Mouse (Mus musculus) forebrain, postnatal 0 days (tissue): ENCODE data around the gene Fam172a. TPM values are rescaled to one million over a fixed set of nuclear protein-coding genes. Genes with fewer than 3 reads are reported as not detected.
A peak's percentile ranks its signal among the peaks of the same experiment; 100 is the strongest.

Experiments
- ATAC-seq: fragments of 200-750 bp; cut with Nextera tagmentation; 2 replicates; pipeline ENCODE4 v1.8.0; 2017; ENCODE audit warnings: mild to moderate bottlenecking, moderate library complexity
- DNase-seq: peaks from one replicate; pipeline ENCODE4 v3.0.0-alpha.2; 2015
- H3K27ac ChIP-seq: fragments of 300-500 bp; sonication (generic); 2 replicates; pipeline ENCODE4 v1.5.1; 2014; ENCODE audit warnings: low read depth, mild to moderate bottlenecking, antibody characterized with exemption, low read length, moderate library complexity, mixed read lengths
- H3K27me3 ChIP-seq: fragments of 300-500 bp; sonication (generic); 2 replicates; pipeline ENCODE4 v1.6.1; 2014; ENCODE audit warnings: mild to moderate bottlenecking, low read length, mixed read lengths; ENCODE audit not compliant: insufficient read depth
- H3K36me3 ChIP-seq: fragments of 300-500 bp; sonication (generic); 2 replicates; pipeline ENCODE4 v1.6.1; 2014; ENCODE audit warnings: mild to moderate bottlenecking, moderate library complexity; ENCODE audit not compliant: insufficient read depth
- H3K4me1 ChIP-seq: fragments of 300-500 bp; sonication (generic); 2 replicates; pipeline ENCODE4 v1.6.1; 2014; ENCODE audit warnings: antibody characterized with exemption; ENCODE audit not compliant: insufficient read depth
- H3K4me2 ChIP-seq: fragments of 300-500 bp; sonication (generic); 2 replicates; pipeline ENCODE4 v1.6.1; 2014; ENCODE audit warnings: low read depth, mild to moderate bottlenecking, moderate library complexity
- H3K4me3 ChIP-seq: fragments of 300-500 bp; sonication (generic); 2 replicates; pipeline ENCODE4 v1.5.1; 2014; ENCODE audit warnings: low read depth, low read length, mixed read lengths
- H3K9ac ChIP-seq: fragments of 300-500 bp; sonication (generic); 2 replicates; pipeline ENCODE4 v1.6.1; 2014; ENCODE audit warnings: mild to moderate bottlenecking
- H3K9me3 ChIP-seq: fragments of 300-500 bp; sonication (generic); 2 replicates; pipeline ENCODE4 v1.6.1; 2016; ENCODE audit warnings: low read length
- CTCF ChIP-seq: sonication (generic); IDR thresholded peaks from 2 replicates; pipeline ENCODE4 v1.5.1; 2016; ENCODE audit warnings: antibody characterized with exemption, control low read depth, low read depth
- WGBS: fragments of 180-500 bp; shearing (Covaris S2); extraction: QIAGEN DNeasy Blood & Tissue Kit; methylation state at CpG from one replicate; pipeline ENCODE4 v1.1.7; 2014; 5-methylcytosine and 5-hydroxymethylcytosine counted together
- polyA plus RNA-seq: library from polyadenylated mRNA; unstranded; fragments of >200 nt; fragmentation: Nextera tagmentation; extraction: Ambion mirVana; gene quantifications from 2 replicates; pipeline ENCODE4 v1.2.1, GENCODE M21; 2015
- total RNA-seq: library from RNA; depleted of rRNA; stranded (reverse); fragments of >200 nt; gene quantifications from 2 replicates; pipeline ENCODE4 v1.2.3, GENCODE M21; 2014

Fam172a gene
- total and polyA plus RNA-seq, 2 experiments from 2014 or later, result 38.6 to 51.7 TPM

DNA sequence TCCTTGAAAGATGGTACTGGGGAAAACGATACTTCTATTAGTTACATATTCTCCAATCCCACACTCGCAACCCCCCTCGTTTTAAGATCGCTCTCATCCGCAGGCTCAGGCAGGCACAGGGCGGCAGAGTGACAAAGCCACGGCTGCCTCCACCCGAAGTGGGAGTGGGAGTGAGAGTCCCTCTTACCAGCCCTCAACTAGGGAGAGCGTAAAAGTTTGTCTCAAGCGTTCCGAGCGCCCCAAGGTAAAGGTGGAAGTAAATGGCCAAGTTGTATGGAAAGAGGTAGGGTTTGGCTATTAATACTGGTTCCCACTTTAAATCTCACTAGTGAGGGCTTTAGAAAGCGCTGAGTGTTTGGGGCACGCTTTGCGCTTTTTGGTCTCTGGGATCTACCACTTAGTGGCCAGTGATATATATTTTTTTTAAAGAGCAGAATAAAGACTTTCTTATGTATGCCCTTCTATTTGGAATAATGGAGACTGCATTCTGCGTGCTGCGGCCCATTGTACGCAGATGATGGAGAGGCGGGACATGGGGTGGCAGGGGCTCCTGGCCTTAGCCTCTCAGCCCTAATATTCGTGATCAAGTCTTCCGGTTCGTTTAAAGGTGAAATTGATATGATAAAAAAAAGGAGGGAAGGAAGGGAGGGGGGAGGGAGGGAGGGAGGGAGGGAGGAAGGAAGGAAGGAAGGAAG lies 500.2 kb downstream of the Fam172a start:
- H3K4me1 ChIP-seq, result peaks cover 2% of the 10 kb centered on the region
- H3K4me2 ChIP-seq, result peak overlapping the region; percentile 69
- ATAC-seq, result peak; percentile 25
- H3K36me3 ChIP-seq, result no peaks in the 10 kb centered on the region
- no peaks in the 10 kb centered on the region for H3K9me3 ChIP-seq
- no peaks in the 10 kb centered on the region for H3K27me3 ChIP-seq
- DNase-seq, result no peak
- peak overlapping the region; percentile 88 for H3K9ac ChIP-seq
- H3K27ac ChIP-seq, result peak overlapping the region; percentile 96
- H3K4me3 ChIP-seq, result peak overlapping the region; percentile 79
- TF ChIP-seq CTCF, result no peak
- WGBS, result under 1% methylated on average over 22 of the region's 22 CpGs

DNA sequence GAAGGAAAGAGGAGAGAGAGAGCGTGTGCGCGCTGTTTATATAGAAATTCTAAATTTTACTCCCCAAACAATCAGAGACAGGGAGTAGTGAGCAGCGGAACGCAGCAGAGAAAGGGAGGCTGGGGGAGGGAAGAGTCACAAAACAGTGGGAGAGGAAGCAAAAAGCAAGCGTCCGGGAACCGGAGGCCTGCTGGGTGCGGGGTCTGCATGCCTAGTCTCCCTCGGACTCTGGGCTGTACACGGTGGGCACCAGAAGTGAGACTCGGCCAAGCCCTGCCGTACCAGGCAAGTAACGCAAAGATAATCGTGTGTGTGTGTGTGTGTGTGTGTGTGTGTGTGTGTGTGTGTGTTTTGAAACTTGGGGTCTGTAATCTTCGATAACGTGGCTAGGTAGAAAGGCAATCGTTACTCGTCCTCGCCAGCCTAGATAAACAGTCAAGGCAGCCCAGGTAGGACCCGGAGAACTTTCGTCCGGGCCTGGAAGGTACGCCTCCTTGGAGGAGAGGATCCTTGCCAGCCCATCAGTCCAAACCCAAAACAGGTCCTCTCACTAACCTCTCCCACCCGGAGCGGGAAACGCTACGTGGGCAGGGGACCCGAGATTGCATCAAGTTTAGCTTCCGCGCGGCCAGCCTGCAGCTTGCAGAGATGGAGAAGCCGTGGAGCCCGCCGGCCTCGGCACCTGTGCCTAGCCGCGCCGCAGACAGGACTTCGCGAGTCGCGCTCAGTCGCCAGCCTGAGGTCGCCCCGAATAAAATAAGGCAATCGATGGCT lies 500.9 kb downstream of the Fam172a start:
- TF ChIP-seq CTCF, result no peak

DNA sequence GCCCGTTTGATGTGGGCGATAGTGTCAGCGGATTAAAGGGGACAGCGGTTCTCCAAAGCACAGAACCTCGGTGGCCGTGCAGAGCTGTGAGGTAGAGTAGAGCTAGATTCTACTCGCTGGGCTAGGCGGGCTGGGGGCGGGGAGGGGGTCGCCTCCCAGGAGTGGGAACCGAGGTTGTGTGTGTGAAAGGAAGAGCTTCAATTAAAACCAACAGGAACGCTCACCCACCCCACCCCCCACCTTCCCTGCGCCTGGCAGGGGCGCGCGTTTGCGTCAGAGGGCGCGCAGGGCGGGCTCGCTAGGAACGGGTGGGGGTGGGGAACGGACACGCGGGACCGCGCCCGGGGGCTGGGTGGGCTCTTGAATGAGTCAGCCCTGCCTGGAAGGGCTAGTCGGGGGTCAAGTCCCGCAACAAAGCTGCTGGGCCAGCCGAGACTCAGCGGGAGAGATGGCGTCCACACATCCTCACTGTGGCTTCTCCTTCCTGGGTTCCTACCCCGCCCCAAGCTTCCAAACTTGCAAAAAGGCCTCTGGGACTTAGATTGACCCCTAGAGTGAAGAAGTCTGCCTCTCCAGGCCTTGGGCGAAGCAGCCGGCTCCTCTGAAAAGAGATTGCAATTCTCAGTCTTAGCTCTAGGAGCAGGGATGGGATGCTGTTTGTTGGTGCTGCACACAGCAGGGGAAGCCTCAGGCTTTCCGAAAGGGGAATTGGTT lies 501.7 kb downstream of the Fam172a start:
- H3K4me3 ChIP-seq, result peak overlapping the region; percentile 79
- H3K4me2 ChIP-seq, result peak overlapping the region; percentile 69
- peaks cover 6% of the 10 kb centered on the region for H3K4me1 ChIP-seq
- H3K9ac ChIP-seq, result peak overlapping the region; percentile 88
- TF ChIP-seq CTCF, result peak; percentile 66
- peak; percentile 87 for DNase-seq
- under 1% methylated on average over 37 of the region's 37 CpGs for WGBS
- no peaks in the 10 kb centered on the region for H3K9me3 ChIP-seq
- H3K27me3 ChIP-seq, result no peaks in the 10 kb centered on the region
- H3K36me3 ChIP-seq, result no peaks in the 10 kb centered on the region
- peak overlapping the region; percentile 96 for H3K27ac ChIP-seq
- ATAC-seq, result peak; percentile 57

More for the DNA sequence above, 500.9 kb downstream of the Fam172a start:
- DNase-seq (peak; percentile 72), ATAC-seq (no peak)
- WGBS, result under 1% methylated on average over 47 of the region's 47 CpGs
- H3K4me2 ChIP-seq, result peak overlapping the region; percentile 69
- H3K36me3 ChIP-seq, result no peaks in the 10 kb centered on the region
- peak overlapping the region; percentile 88 for H3K9ac ChIP-seq
- H3K27ac ChIP-seq, result peak overlapping the region; percentile 96
- H3K9me3 ChIP-seq, result no peaks in the 10 kb centered on the region
- H3K27me3 ChIP-seq, result no peaks in the 10 kb centered on the region
- peaks cover 6% of the 10 kb centered on the region for H3K4me1 ChIP-seq
- H3K4me3 ChIP-seq, result peak overlapping the region; percentile 79

DNA sequence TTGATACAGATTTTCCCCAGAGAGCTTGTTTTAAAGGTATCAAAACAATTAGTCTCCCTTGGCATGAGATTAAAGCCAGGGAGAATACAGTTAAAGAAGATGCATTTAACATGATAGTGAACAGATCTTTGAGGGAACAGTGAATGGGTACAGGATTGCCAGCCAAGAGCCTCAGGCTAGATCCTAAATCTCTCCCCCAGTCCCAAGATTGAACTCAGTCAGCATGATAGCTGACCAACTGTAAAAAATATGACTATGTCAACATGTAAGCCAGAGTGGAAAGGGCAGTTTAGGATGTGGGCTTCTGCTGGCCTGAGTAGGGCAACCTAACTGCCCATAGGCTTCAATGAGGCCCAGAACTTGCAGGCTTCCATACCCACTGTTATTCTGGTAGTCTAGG lies 503.6 kb downstream of the Fam172a start:
- Histone ChIP-seq H3K4me3 (peak overlapping the region; percentile 8; the same call in 1 of the 2 replicates), H3K27ac (no peak overlapping the region)

DNA sequence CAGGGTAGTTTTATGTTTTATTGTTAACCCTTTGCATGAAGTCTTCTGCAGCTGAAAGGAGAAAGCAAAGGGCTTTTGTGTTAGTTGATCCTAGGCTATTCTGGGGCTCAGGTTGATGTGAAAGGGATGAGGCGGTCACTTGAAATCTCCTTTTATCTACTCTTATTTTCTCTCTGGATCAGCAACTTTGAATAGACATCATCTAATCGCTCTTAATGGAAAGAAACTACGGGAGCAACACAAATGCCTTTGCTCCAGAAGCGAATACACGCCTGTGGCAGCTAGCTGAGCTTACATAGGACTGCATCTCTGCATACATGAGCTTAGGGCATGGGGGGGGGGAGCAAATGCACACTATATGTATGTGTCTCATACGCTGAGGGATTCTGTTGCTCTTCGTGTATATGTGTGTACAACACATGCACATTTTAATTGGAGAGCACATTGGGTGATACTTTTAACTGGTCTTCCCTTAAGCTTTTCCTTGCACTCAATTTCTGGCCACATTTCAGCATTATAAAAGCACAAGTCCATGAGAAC lies 505.1 kb downstream of the Fam172a start:
- no peak for TF ChIP-seq CTCF
- no peaks in the 10 kb centered on the region for H3K27me3 ChIP-seq
- peak overlapping the region; percentile 87 for H3K4me2 ChIP-seq
- DNase-seq (peak; percentile 60), ATAC-seq (no peak)
- H3K27ac ChIP-seq, result peak overlapping the region; percentile 57; the same call in 1 of the 2 replicates
- H3K36me3 ChIP-seq, result no peaks in the 10 kb centered on the region
- 25% methylated on average over 7 of the region's 7 CpGs for WGBS
- H3K9me3 ChIP-seq, result no peaks in the 10 kb centered on the region
- H3K4me3 ChIP-seq, result peak overlapping the region; percentile 18
- peak overlapping the region; percentile 37; the same call in 1 of the 2 replicates for H3K9ac ChIP-seq
- H3K4me1 ChIP-seq, result peaks cover 30% of the 10 kb centered on the region

More for the DNA sequence above, 503.6 kb downstream of the Fam172a start:
- H3K4me1 ChIP-seq, result peaks cover 19% of the 10 kb centered on the region
- no peaks in the 10 kb centered on the region for H3K36me3 ChIP-seq
- no peaks in the 10 kb centered on the region for H3K9me3 ChIP-seq
- no peak for TF ChIP-seq CTCF
- H3K4me2 ChIP-seq, result peak overlapping the region; percentile 69
- H3K9ac ChIP-seq, result no peak overlapping the region
- DNase-seq (peak; percentile 9), ATAC-seq (no peak)
- H3K27me3 ChIP-seq, result no peaks in the 10 kb centered on the region

DNA sequence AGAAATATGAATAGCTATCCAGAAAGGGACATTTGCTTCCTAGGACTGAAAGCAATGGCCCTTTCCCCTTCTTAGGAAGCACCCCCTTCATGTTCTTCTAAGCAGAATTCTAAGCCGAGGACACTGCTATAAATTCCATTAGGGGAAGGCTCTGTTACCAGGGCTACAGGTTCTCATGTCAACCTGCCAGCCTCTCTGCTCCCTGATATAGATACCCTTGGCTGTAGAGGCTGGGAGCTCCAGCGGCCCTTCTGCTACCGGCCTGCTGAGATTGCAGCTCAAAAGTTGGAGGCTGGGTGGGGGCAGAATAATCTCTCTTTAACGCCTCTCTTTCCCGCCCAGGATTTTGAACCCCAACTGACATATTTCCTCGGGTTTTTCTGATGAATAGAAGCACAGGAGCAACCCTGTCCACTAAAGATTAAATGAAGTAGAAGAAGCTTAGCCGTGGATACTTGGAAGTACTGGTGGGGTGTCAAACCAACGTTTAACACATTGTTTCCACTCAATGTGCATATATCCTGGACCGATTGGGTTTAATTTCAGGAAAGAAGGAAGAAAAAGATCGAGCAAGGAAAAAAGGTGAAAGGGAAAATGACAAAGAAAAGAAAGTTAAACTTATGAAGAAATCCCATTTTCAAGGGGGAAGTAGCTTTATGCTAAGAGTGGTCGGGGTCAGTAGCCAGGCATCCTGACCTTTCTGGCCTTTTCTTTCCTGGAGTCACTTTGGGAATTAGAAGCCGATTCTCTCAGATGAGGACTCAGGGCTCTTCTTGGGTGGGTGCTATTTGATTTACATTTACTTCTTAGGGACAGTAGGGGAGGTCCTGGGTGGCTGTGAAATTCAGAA lies 506.2 kb downstream of the Fam172a start:
- no peak for TF ChIP-seq CTCF
- Histone ChIP-seq H3K27ac (peak overlapping the region; percentile 57), H3K9me3 (no peaks in the 10 kb centered on the region), H3K4me2 (peak overlapping the region; percentile 87), H3K4me3 (peak overlapping the region; percentile 7; the same call in 1 of the 2 replicates), H3K27me3 (no peaks in the 10 kb centered on the region), H3K4me1 (peaks cover 30% of the 10 kb centered on the region), H3K36me3 (no peaks in the 10 kb centered on the region), H3K9ac (peak overlapping the region; percentile 31)
- WGBS, result 16% methylated on average over 12 of the region's 12 CpGs
- ATAC-seq (no peak), DNase-seq (peak; percentile 52)
